Mouse (Mus musculus) myocyte (in vitro differentiated cells): Measurements from ENCODE around the gene Mrps11.

Experiments used
- CEBPB ChIP-seq: IDR thresholded peaks from 2 replicates; pipeline ENCODE4 v1.6.1; 2011; ENCODE audit warnings: mild to moderate bottlenecking, moderate library complexity; ENCODE audit not compliant: poor library complexity, insufficient read depth, severe bottlenecking
- E2F4 ChIP-seq: IDR thresholded peaks from one replicate; pipeline ENCODE4 v1.6.1; 2011; ENCODE audit warnings: mild to moderate bottlenecking, control low read depth, moderate library complexity; ENCODE audit not compliant: insufficient read depth
- MAX ChIP-seq: IDR thresholded peaks from one replicate; pipeline ENCODE4 v1.6.1; 2011; ENCODE audit warnings: low read depth, mild to moderate bottlenecking, control low read depth
- MYOD1 ChIP-seq, 3 experiments: IDR thresholded peaks; one replicate each; pipeline ENCODE4 v1.6.1; 2011; ENCODE audit warnings: control low read depth in 2 of 3, low read depth in 2 of 3, mild to moderate bottlenecking in 2 of 3, moderate library complexity in 1 of 3; ENCODE audit not compliant: insufficient read length in 2 of 3, control insufficient read depth in 1 of 3
- MYOG ChIP-seq, 3 experiments: IDR thresholded peaks; one replicate each; pipeline ENCODE4 v1.6.1; 2011; ENCODE audit warnings: control low read depth in 2 of 3, low read depth in 2 of 3, mild to moderate bottlenecking in 2 of 3; ENCODE audit not compliant: insufficient read length in 2 of 3, control insufficient read depth in 1 of 3, insufficient read depth in 1 of 3
- POLR2A ChIP-seq: IDR thresholded peaks from one replicate; pipeline ENCODE4 v1.6.1; 2011; ENCODE audit warnings: low read depth, mild to moderate bottlenecking, control low read depth, moderate library complexity; ENCODE audit not compliant: insufficient read length
- POLR2AphosphoS2 ChIP-seq: IDR thresholded peaks from one replicate; pipeline ENCODE4 v1.6.1; 2011; ENCODE audit warnings: low read depth, control low read depth; ENCODE audit not compliant: insufficient read length
- TCF12 ChIP-seq: IDR thresholded peaks from one replicate; pipeline ENCODE4 v1.6.1; 2011; ENCODE audit warnings: mild to moderate bottlenecking, control low read depth; ENCODE audit not compliant: poor library complexity, insufficient read depth, severe bottlenecking
- TCF3 ChIP-seq: IDR thresholded peaks from one replicate; pipeline ENCODE4 v1.6.1; 2011; ENCODE audit warnings: low read depth, control low read depth; ENCODE audit not compliant: insufficient read length
- USF1 ChIP-seq: IDR thresholded peaks from one replicate; pipeline ENCODE4 v1.6.1; 2011; ENCODE audit warnings: low read depth, mild to moderate bottlenecking, control low read depth, moderate library complexity

DNA sequence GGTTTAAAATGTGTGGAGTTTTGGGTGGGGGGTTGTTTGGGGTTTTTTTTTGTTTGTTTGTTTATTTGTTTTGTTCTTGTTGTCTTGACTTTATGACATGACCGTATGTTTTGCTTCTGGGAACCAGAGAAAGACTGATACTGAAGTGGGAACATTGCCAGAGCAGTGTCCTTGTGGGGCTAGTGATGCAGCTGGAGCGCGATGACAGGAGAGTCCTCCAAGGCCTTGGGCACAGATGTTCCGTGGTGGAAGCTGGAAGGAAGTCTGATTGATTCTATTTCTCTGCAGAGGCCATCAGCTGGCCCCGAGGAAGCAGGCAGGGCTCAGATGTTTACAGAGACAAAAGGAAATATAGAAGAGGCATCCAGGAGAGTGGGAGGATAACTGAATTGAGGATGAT is 3.0 kb downstream of the Mrps11 start:
- TF ChIP-seq TCF12 (no peak), POLR2AphosphoS2 (no peak), MYOD1 (IDR thresholded peaks at IDR 0.05; ENCODE audit: control insufficient read depth in 1 of 3, insufficient read length in 2 of 3, low read depth in 2 of 3) (no peak), POLR2A (no peak), USF1 (no peak), E2F4 (no peak), TCF3 (no peak), MAX (no peak), CEBPB (no peak), MYOG (IDR thresholded peaks at IDR 0.05; ENCODE audit: control insufficient read depth in 1 of 3, insufficient read depth in 1 of 3, insufficient read length in 2 of 3, low read depth in 2 of 3) (no peak)
